Mouse (Mus musculus): Measurements from ENCODE around the gene Spem1.
A peak's percentile ranks its signal among the peaks of the same experiment; 100 is the strongest.

Gene Spem1

GRCm38 (mm10) chr11:69800392-69801197 is 21.4 kb downstream of the Spem1 start:
- no peak for DNase-seq (ENCODE audit: low spot score)

DNA sequence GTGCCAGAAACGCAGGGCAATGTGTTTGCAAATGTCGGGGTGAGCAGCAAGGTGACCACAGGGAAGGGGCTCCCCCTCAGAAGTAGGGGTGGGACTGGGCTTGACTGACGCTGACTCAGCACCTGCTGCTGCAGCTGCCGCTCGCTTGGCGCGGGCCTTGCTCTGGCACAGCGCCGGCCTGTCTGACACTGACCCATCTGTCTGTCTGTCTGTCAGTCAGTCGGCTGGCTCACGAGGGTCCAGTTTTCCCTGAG is 21.9 kb downstream of the Spem1 start:
- no peak for DNase-seq (ENCODE audit: low spot score)

GRCm38 (mm10) chr11:69799394-69800137 is 22.4 kb downstream of the Spem1 start:
- no peak for DNase-seq (ENCODE audit: low spot score)

DNA sequence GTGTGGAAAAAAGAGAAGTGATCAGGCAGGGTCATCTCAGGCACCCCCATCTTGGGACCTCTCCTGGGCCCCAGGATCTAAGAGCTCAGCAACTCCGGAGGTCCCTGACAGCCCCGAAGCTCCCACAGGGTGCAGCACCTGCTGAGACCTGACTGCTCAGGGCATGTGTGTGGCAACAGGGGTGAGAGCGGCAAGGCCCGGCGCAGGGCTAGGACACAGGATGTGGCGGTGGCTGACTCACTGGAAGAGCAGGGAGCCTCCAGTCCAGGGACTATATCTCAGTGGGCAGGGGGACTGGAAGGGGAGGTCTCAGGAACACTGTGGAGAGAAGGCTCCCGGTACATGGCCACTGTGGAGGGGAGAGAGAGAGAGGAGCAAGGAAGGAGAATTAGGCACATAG is 24.1 kb downstream of the Spem1 start:
- DNase-seq (ENCODE audit: low spot score) = no peak

DNA sequence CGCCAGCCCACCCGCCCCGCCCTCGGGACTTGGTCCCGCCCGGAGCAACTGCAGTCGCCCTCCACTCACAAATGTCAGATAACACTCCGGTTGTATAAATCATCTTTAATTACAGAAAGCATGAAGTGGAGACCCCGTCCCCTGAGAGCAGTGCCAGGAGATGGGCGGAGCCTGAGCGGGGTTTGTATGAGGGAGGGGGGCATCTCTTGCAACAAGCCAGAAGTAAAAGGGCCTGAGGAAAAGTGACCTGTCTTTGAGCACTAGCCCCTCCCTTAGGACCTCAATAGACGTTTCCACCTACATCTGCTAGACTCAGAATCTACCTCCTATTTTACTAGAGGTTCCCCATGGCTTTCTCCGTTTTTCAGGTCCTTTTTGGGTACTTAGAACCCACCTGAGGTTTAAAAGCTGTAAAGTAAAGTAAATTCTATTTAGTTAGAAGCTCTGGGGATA is 26.0 kb downstream of the Spem1 start:
- no peak for DNase-seq (ENCODE audit: low spot score)

GRCm38 (mm10) chr11:69795168-69795982 is 26.6 kb downstream of the Spem1 start, which contains the start of gene Chrnb1:
Chrnb1 (minus strand) TSS chr11:69795943.
- DNase-seq (ENCODE audit: low spot score) = peak; percentile 81

- DNase-seq (ENCODE audit: low spot score) = no peak
Observed at GRCm38 (mm10) chr11:69793429-69793828, 28.6 kb downstream of the Spem1 start.

DNA sequence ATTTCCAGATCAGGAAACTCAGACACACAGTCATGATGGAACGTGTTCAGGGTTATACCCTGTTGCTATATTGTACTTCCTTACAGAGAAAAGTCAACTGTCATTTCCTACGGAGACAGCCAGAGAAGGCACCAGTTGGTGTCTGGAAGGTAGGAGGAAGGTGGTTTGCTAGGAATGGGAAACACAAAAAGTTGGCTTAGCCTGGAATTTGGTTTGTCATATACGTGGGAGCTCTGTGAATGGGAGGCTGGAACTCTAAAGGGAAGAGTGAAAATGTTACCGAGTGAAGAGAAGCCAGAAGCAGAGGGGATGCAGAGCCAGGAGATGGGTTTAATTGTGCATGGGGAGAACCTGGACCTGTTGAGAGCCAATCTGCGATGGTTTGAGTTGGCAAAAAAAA is 30.6 kb downstream of the Spem1 start:
- DNase-seq (ENCODE audit: low spot score) = no peak

GRCm38 (mm10) chr11:69789431-69789830 is 32.5 kb downstream of the Spem1 start:
- no peak for DNase-seq (ENCODE audit: low spot score)

- no peak for DNase-seq (ENCODE audit: low spot score)
Observed at GRCm38 (mm10) chr11:69787306-69787705, 34.7 kb downstream of the Spem1 start.

DNA sequence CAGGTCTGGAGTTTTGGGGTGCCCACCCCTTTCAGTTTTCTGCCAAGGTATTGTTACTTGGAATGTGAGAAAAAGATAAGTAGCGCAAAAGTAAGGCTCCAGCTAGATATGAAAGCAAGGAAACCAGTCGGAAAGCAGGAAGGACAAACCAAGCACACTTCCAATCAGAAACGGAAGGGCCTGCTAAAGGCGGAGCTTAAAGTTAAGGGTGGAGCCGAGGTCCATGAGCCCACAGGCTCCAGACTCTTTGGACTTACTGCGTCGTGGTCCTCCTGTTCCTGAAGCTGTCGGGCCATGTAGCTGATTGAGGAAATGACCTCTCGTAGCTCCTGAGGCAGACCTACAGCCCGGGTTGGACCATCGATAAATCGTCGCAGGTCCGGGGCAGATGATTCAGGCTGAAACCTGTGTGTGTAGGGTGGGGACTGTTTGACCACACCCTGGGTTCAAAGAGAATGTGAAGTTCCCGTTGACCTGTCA is 37.1 kb downstream of the Spem1 start:
- DNase-seq (ENCODE audit: low spot score) = no peak

DNA sequence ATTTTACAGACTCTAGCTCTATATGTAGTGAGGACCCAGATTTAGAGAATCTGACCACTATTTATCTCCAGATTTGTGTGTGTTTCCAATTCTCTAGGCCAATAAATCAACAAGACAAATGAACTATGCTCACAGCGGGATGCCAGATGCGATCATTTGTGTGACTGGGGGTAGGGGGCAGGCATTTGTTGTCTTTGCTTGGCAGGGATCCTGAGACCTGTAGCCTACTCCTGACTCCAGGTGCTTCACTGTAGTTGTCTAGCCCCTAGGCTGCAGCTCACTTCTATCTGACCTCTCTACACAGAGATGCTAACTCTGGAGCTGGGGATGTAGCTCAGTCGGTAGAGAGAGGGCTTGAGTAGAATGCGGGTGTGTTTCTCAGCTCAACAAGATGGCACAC is 40.2 kb downstream of the Spem1 start:
- no peak for DNase-seq (ENCODE audit: low spot score)

- no peak for DNase-seq (ENCODE audit: low spot score)
Observed at GRCm38 (mm10) chr11:69778985-69779384, 43.0 kb downstream of the Spem1 start.

DNA sequence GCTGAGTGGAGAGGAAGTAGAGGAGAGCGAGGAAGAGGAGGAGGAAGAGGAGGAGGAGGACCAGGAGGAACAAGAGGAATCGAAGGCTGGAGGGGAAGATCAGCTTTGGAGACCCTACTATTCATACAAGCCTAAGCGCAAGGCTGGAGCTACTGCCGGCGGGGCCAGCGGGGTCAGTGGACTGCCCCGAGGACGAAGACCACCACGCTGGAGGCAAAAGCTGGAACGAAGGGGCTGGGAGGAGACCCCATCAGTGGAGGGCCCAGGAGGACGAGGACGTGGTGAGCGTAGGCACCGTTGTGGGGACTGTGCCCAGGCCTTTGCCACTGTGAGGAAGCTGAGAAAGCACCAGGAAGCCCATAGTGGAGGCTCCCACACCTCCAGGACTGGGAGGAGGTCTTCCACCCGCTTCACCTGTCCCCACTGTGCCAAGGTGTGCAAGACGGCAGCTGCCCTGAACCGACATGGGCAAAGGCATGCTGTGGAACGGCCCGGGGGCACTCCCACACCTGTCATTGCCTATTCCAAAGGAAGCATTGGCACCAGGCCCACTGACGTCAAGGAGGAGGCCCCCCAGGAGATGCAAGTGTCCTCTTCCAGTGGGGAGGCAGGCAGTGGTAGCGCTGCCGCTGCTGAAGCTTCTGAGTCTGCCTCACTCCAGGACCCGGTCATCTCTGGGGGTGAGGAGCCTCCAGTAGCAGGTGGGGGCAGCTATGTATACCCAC is 43.6 kb downstream of the Spem1 start:
- no peak for DNase-seq (ENCODE audit: low spot score)

GRCm38 (mm10) chr11:69777504-69778257 is 44.3 kb downstream of the Spem1 start:
- DNase-seq (ENCODE audit: low spot score) = no peak

DNA sequence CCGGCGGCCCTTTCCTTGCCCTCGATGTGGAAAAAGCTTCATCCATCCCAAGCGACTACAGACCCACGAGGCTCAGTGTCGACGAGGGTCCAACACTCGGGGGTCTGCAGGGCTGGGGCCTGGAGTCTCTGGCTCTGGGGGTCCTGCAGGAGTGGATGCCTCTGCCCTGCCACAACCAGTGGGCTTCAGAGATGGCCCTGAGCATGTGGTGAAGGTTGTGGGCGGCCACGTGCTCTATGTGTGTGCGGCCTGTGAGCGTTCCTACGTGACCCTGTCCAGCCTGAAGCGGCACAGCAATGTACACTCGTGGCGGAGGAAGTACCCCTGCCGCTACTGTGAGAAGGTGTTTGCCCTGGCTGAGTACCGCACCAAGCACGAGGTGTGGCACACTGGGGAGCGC is 45.5 kb downstream of the Spem1 start:
- DNase-seq (ENCODE audit: low spot score) = no peak

DNA sequence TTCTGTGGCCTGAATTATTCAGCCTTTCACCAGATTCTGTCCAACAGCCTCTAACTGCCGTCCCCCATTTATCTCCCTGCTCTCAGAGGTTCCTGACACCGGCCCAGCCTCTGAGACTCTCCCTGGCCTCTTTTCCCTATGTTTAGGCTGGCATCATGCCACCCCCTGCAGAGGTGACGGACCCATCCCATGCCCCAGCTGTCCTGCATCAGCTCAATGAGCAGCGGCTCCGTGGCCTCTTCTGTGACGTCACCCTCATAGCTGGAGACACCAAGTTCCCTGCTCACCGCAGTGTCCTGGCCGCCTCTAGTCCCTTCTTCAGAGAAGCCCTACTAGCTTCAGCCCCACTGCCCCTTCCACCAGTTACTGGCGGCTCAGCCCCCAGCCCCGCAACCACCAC is 46.3 kb downstream of the Spem1 start:
- DNase-seq (ENCODE audit: low spot score) = no peak

DNA sequence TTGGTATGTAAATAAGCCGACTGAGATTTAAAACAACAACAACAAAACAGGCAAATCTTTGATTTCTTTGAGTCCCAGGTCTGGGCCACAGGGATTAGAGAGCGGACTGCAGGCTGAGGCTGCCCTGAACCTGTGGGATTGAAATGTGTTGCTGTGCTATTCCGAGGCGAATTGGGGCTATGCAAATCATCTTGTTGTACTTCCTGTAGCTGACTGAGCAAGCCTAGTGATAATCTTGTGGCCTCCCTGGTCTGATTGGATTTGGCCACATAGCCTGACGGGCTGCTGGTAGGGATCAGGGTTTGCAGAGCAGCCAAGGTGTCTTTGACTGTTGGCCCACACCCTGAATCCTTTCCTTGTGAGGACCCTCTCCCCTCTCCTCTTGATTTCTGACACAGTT is 47.0 kb downstream of the Spem1 start:
- DNase-seq (ENCODE audit: low spot score) = no peak

All from layer of hippocampus, adult 9-10 months (tissue).